Mouse (Mus musculus) embryonic facial prominence, embryonic 13.5 days (tissue): ENCODE data around the gene Fndc3b. TPM values are rescaled to one million over a fixed set of nuclear protein-coding genes. Genes with fewer than 3 reads are reported as not detected.

Source experiments
- ATAC-seq: fragments of 200-750 bp; cut with Nextera tagmentation; 2 replicates; pipeline ENCODE4 v1.8.0; 2017; ENCODE audit warnings: low read depth; ENCODE audit not compliant: insufficient number of reproducible peaks, insufficient read depth, low FRiP score, low TSS enrichment
- H3K27ac ChIP-seq: fragments of 300-500 bp; sonication (generic); 2 replicates; pipeline ENCODE4 v1.5.1; 2015; ENCODE audit warnings: moderate library complexity, mild to moderate bottlenecking, inconsistent platforms
- H3K27me3 ChIP-seq: fragments of 300-500 bp; sonication (generic); 2 replicates; pipeline ENCODE4 v1.6.1; 2015; ENCODE audit warnings: mild to moderate bottlenecking, inconsistent platforms
- H3K36me3 ChIP-seq: fragments of 300-500 bp; sonication (generic); 2 replicates; pipeline ENCODE4 v1.6.1; 2015; ENCODE audit warnings: mild to moderate bottlenecking, inconsistent platforms
- H3K4me1 ChIP-seq: fragments of 300-500 bp; sonication (generic); 2 replicates; pipeline ENCODE4 v1.6.1; 2015; ENCODE audit warnings: inconsistent platforms
- H3K4me2 ChIP-seq: fragments of 300-500 bp; sonication (generic); 2 replicates; pipeline ENCODE4 v1.6.1; 2015; ENCODE audit warnings: moderate library complexity, mild to moderate bottlenecking, inconsistent platforms
- H3K4me3 ChIP-seq: fragments of 300-500 bp; sonication (generic); 2 replicates; pipeline ENCODE4 v1.5.1; 2015; ENCODE audit warnings: mild to moderate bottlenecking, inconsistent platforms
- H3K9ac ChIP-seq: fragments of 300-500 bp; sonication (generic); 2 replicates; pipeline ENCODE4 v1.6.1; 2015; ENCODE audit warnings: mild to moderate bottlenecking, inconsistent platforms
- H3K9me3 ChIP-seq: fragments of 300-500 bp; sonication (generic); 2 replicates; pipeline ENCODE4 v1.6.1; 2016; ENCODE audit warnings: inconsistent platforms
- WGBS: fragments of 180-500 bp; shearing (Covaris S2); methylation state at CpG from one replicate; pipeline ENCODE4 v1.1.7; 2015; ENCODE audit warnings: mixed read lengths; 5-methylcytosine and 5-hydroxymethylcytosine counted together
- polyA plus RNA-seq: library from polyadenylated mRNA; unstranded; fragments of >200 nt; fragmentation: Nextera tagmentation; extraction: Ambion mirVana; gene quantifications from 2 replicates; pipeline ENCODE4 v1.2.1, GENCODE M21; 2015

Gene Fndc3b
- polyA plus RNA-seq, 1 experiment from 2014 or later = 26.6 TPM

DNA sequence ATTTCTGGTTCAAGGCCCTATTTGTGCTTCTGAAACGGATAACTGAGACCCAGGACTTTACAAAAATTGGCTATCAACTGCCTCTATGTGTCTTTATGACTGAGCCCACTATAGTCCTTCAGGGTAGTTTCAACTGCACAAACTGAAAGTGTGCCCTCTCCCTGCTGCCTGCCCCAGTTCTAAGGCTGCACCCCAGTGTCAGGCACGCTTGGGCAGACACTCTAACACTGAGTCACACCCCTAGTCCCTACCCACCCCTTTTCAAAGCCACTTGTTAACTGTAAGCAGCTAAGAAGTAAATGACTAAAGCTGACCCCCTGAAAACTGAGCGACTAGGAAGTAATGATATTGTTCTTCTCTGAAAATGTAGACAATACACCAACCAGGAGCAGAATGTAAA, 176.9 kb downstream of the Fndc3b start:
- H3K36me3 ChIP-seq = peaks cover 51% of the 10 kb centered on the region
- no peak overlapping the region for H3K9ac ChIP-seq
- H3K4me1 ChIP-seq = peaks cover 14% of the 10 kb centered on the region
- no peak overlapping the region for H3K4me3 ChIP-seq
- no peak for ATAC-seq
- H3K27me3 ChIP-seq = no peaks in the 10 kb centered on the region
- H3K9me3 ChIP-seq = no peaks in the 10 kb centered on the region
- no peak overlapping the region for H3K27ac ChIP-seq
- 59% methylated on average over 3 of the region's 3 CpGs for WGBS
- no peak overlapping the region for H3K4me2 ChIP-seq

DNA sequence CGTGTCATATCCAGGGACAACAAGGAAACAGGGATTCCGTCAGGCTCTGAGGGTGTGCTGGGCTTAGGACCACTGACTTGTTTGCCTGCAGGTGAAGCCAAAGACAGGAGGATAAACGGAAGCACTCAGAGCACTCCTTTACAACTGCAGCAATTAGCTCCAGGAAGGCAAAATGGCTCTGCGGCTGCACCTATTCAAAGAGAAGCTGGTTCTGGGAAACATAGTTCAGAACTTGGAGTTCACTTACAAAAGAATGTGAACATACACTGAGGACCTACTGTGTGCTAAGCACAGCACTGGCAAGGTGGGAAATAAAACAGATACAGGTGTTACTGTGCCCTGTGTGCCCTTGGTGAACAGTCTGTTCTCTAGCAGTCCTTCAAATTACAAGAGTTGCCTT, 177.4 kb downstream of the Fndc3b start:
- Histone ChIP-seq H3K9ac (no peak overlapping the region), H3K9me3 (no peaks in the 10 kb centered on the region), H3K4me3 (no peak overlapping the region), H3K4me1 (peaks cover 14% of the 10 kb centered on the region), H3K36me3 (peaks cover 56% of the 10 kb centered on the region), H3K27me3 (no peaks in the 10 kb centered on the region), H3K27ac (no peak overlapping the region), H3K4me2 (no peak overlapping the region)
- 84% methylated on average over 4 of the region's 4 CpGs for WGBS
- no peak for ATAC-seq

- peaks cover 14% of the 10 kb centered on the region for H3K4me1 ChIP-seq
- peaks cover 53% of the 10 kb centered on the region for H3K36me3 ChIP-seq
- WGBS = 64% methylated on average over 4 of the region's 4 CpGs
- ATAC-seq = no peak
- H3K27me3 ChIP-seq = no peaks in the 10 kb centered on the region
- H3K4me3 ChIP-seq = no peak overlapping the region
- no peak overlapping the region for H3K27ac ChIP-seq
- H3K9me3 ChIP-seq = no peaks in the 10 kb centered on the region
- no peak overlapping the region for H3K4me2 ChIP-seq
- no peak overlapping the region for H3K9ac ChIP-seq
These were observed 179.1 kb downstream of the Fndc3b start for GRCm38 (mm10) chr3:27531993-27532392.

GRCm38 (mm10) chr3:27530370-27530769, 180.7 kb downstream of the Fndc3b start:
- 80% methylated on average over 7 of the region's 7 CpGs for WGBS
- Histone ChIP-seq H3K4me1 (peaks cover 14% of the 10 kb centered on the region), H3K4me3 (no peak overlapping the region), H3K4me2 (no peak overlapping the region), H3K27ac (no peak overlapping the region), H3K27me3 (no peaks in the 10 kb centered on the region), H3K9me3 (no peaks in the 10 kb centered on the region), H3K36me3 (peaks cover 42% of the 10 kb centered on the region), H3K9ac (no peak overlapping the region)
- no peak for ATAC-seq

- Histone ChIP-seq H3K9me3 (no peaks in the 10 kb centered on the region), H3K27me3 (no peaks in the 10 kb centered on the region), H3K27ac (no peak overlapping the region), H3K4me1 (peaks cover 6% of the 10 kb centered on the region), H3K4me3 (no peak overlapping the region), H3K9ac (no peak overlapping the region), H3K4me2 (no peak overlapping the region), H3K36me3 (peaks cover 44% of the 10 kb centered on the region)
- WGBS = 75% methylated on average over 14 of the region's 14 CpGs
- no peak for ATAC-seq
These were observed 181.7 kb downstream of the Fndc3b start for GRCm38 (mm10) chr3:27529221-27530051.

DNA sequence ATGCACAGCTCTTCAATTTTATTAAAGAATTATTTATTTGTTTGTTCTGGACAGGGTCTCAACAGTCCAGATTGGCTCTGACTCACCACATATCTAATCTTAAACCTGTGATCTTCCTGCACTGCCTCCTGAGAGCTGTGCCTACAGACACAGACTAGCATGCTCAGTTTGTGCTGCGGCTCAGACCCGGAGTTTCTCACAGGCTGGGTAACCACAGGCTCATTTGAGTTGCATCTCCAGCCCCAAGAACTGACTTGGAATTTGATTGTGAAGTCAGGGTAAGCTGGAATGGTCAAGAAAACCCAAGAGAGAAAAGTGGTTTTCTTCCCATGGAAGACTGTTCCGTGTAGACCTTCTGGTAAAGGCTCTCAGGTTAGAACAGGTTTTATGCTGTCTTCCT, 184.1 kb downstream of the Fndc3b start:
- H3K4me1 ChIP-seq = peaks cover 14% of the 10 kb centered on the region
- no peak overlapping the region for H3K4me3 ChIP-seq
- 94% methylated on average over 3 of the region's 3 CpGs for WGBS
- no peaks in the 10 kb centered on the region for H3K27me3 ChIP-seq
- H3K9me3 ChIP-seq = no peaks in the 10 kb centered on the region
- no peak overlapping the region for H3K4me2 ChIP-seq
- H3K27ac ChIP-seq = no peak overlapping the region
- H3K9ac ChIP-seq = no peak overlapping the region
- H3K36me3 ChIP-seq = peaks cover 33% of the 10 kb centered on the region
- ATAC-seq = no peak

DNA sequence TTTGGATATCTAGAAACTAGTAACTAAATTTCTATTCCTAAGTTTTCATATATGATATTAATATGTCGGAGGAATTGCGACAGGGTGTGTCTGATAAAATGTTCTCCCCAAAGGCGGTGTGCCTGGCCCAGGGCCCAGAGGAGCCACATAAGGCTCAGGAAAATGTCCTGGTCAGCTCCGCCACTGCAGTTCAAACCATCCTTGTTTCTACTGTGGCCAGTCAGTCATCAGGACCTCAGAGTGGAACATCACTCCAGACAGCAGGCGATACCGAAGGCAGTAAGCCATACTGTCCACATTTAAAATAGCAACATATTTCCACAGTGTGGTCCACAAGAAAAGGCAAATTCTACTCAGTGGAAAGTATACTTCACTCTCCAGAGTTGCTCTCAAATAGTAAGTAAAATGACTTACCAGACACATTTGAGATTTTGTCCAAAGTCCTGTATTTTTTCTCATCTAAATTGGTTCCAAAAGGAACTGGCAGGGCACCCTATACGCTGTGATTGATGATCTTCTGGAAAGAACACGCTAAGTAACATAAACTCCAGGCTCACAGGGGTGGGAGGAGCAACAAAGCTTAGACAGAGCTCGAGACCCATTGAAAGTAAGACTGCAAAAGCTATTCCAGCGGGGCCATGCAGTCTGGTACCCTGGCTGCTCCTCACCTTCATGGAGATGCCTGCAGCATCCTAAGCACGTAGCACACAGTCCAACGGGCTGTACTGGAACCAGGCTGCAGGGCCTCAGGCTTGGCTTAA, 187.8 kb downstream of the Fndc3b start:
- no peak overlapping the region for H3K4me3 ChIP-seq
- 0 out of 2 replicates have a peak overlapping the region, but pooled peaks have one; percentile 39 for H3K27ac ChIP-seq
- no peak overlapping the region for H3K4me2 ChIP-seq
- no peak for ATAC-seq
- no peak overlapping the region for H3K9ac ChIP-seq
- peaks cover 16% of the 10 kb centered on the region for H3K4me1 ChIP-seq
- no peaks in the 10 kb centered on the region for H3K27me3 ChIP-seq
- H3K9me3 ChIP-seq = no peaks in the 10 kb centered on the region
- WGBS = 78% methylated on average over 12 of the region's 12 CpGs
- peaks cover 17% of the 10 kb centered on the region; the same call in 1 of the 2 replicates for H3K36me3 ChIP-seq

GRCm38 (mm10) chr3:27520391-27520790, 190.7 kb downstream of the Fndc3b start:
- Histone ChIP-seq H3K36me3 (peaks cover 8% of the 10 kb centered on the region; the same call in 1 of the 2 replicates), H3K4me2 (no peak overlapping the region), H3K27me3 (no peaks in the 10 kb centered on the region), H3K9ac (no peak overlapping the region), H3K9me3 (no peaks in the 10 kb centered on the region), H3K4me1 (peaks cover 16% of the 10 kb centered on the region), H3K27ac (no peak overlapping the region), H3K4me3 (no peak overlapping the region)
- WGBS = 62% methylated on average over 6 of the region's 6 CpGs
- ATAC-seq = no peak

DNA sequence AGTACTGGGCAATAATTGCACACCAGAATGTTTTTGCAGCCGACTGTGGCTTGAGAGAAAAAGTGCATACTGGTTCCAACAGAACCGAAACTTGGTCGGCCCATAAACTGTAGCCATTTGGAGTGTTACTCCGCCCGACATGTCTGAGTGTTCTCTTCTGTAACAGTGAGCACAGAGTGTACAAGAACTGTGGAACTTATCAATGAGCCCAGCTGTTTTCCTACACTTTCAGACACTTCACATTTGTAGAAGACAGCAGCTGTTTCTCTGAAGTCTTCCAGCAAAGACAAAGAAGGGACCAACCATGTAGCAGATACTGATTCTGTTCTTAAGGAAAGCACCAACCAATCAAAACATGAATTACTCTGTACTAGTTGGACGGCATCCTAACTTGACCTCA, 191.6 kb downstream of the Fndc3b start:
- H3K27me3 ChIP-seq = no peaks in the 10 kb centered on the region
- 91% methylated on average over 6 of the region's 6 CpGs for WGBS
- H3K36me3 ChIP-seq = peaks cover 6% of the 10 kb centered on the region; the same call in 1 of the 2 replicates
- no peak for ATAC-seq
- peaks cover 16% of the 10 kb centered on the region for H3K4me1 ChIP-seq
- H3K9me3 ChIP-seq = no peaks in the 10 kb centered on the region
- H3K9ac ChIP-seq = no peak overlapping the region
- H3K4me2 ChIP-seq = no peak overlapping the region
- no peak overlapping the region for H3K27ac ChIP-seq
- H3K4me3 ChIP-seq = no peak overlapping the region

GRCm38 (mm10) chr3:27518935-27519334, 192.2 kb downstream of the Fndc3b start:
- no peak overlapping the region for H3K4me3 ChIP-seq
- ATAC-seq = no peak
- 92% methylated on average over 9 of the region's 9 CpGs for WGBS

DNA sequence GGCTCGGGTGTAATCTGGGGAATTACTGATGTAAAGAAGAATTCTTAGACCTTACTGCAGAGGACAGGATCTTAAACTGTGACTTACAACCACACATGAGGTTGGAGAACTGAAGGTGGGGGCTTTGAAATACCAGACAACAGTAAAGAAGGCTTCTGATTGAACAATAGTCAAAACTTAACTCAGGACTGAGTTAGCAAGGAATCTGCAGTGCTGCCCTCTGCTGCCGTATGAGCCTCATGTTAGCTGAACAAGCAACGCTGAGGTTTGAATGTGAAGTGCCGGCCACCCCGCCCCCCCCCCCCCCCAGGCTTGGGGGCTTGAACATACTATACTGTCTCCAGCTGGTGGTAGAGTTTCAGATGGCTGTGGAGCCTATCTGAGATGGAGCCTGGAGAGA, 194.6 kb downstream of the Fndc3b start:
- peaks cover 12% of the 10 kb centered on the region for H3K4me1 ChIP-seq
- H3K27me3 ChIP-seq = no peaks in the 10 kb centered on the region
- no peak overlapping the region for H3K4me2 ChIP-seq
- 37% methylated on average over 5 of the region's 5 CpGs for WGBS
- ATAC-seq = no peak
- no peak overlapping the region for H3K27ac ChIP-seq
- no peaks in the 10 kb centered on the region for H3K9me3 ChIP-seq
- H3K9ac ChIP-seq = no peak overlapping the region
- no peak overlapping the region for H3K4me3 ChIP-seq
- H3K36me3 ChIP-seq = peaks cover 15% of the 10 kb centered on the region; the same call in 1 of the 2 replicates

More at GRCm38 (mm10) chr3:27518935-27519334, 192.2 kb downstream of the Fndc3b start:
- Histone ChIP-seq H3K9ac (no peak overlapping the region), H3K27ac (no peak overlapping the region), H3K36me3 (peaks cover 6% of the 10 kb centered on the region; the same call in 1 of the 2 replicates), H3K4me1 (peaks cover 15% of the 10 kb centered on the region), H3K27me3 (no peaks in the 10 kb centered on the region), H3K9me3 (no peaks in the 10 kb centered on the region), H3K4me2 (no peak overlapping the region)
